In the genomic region with DNA sequence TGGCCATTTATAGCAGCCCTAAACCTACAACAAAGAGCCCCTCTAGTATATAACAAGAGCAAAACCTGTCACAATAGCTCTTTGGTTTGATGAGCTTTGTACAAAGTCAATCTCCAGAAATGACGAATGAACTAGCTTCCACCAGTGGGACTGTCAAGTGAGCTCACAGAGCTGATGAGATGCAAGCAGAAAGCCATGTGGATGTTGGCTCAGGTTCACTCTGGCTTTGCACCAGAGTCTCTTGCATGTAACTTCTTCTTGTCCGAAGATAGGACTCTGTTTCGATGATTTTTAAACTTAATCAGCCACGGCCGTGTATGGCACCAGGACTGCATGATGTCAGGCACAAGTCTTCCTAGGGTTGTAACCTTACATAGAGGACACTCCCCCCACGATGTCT, we compare ENCODE assay signal across 23 mouse cellular contexts.
DNase-seq lines count a peak whose midpoint lies in the region; ATAC-seq and TF ChIP-seq lines count a peak whose summit lies in the region.
"Had no signal": no experiment of that assay in that cellular context is flagged by ENCODE, and none has a peak within 500 bp of the region (broad histone marks: within the 10 kb centered on the region; RNA-seq: fewer than 3 reads in every experiment).

No protein-coding gene starts in this region.

- no peak for ATAC-seq in forebrain, postnatal 0 days
- ATAC-seq in forebrain, embryonic 16.5 days: no peak
- ATAC-seq in heart, embryonic 14.5 days (ENCODE audit: insufficient number of reproducible peaks, insufficient read depth, low FRiP score, low read depth): no peak
- no peak; the same call in 1 of the 2 replicates for ATAC-seq in heart, postnatal 0 days (ENCODE audit: insufficient read depth, low read depth)
- no peak for ATAC-seq in midbrain, postnatal 0 days (ENCODE audit: low FRiP score)
- ATAC-seq: CD4-positive, CD25-positive, alpha-beta regulatory T cell, adult 4 months; forebrain, embryonic 14.5 days; hindbrain, embryonic 16.5 days; intestine, embryonic 16.5 days; midbrain, embryonic 16.5 days had no signal

- no peaks in the 10 kb centered on the region for H3K27me3 ChIP-seq in forebrain, postnatal 0 days (ENCODE audit: insufficient read depth, low read length)
- H3K27me3 ChIP-seq in forebrain, embryonic 16.5 days (replicated peaks; ENCODE audit: control insufficient read depth, insufficient read depth, low read length): no peaks in the 10 kb centered on the region
- no peaks in the 10 kb centered on the region for H3K27me3 ChIP-seq in heart, embryonic 14.5 days (ENCODE audit: control insufficient read depth, insufficient read depth, low read length)
- H3K27me3 ChIP-seq in heart, embryonic 10.5 days (ENCODE audit: insufficient read depth, poor library complexity, severe bottlenecking): no peaks in the 10 kb centered on the region
- H3K27me3 ChIP-seq in heart, postnatal 0 days (ENCODE audit: control insufficient read depth, insufficient read depth, low read length): no peaks in the 10 kb centered on the region
- H3K27me3 ChIP-seq in midbrain, postnatal 0 days (ENCODE audit: insufficient read depth, low read length): no peaks in the 10 kb centered on the region
- H3K27me3 ChIP-seq: embryonic facial prominence, embryonic 15.5 days; limb, embryonic 15.5 days had no signal

- peaks cover 5% of the 10 kb centered on the region; the same call in 1 of the 2 replicates for H3K4me1 ChIP-seq in forebrain, postnatal 0 days (ENCODE audit: insufficient read depth)
- H3K4me1 ChIP-seq in forebrain, embryonic 16.5 days (replicated peaks; ENCODE audit: control insufficient read depth, insufficient read depth, low read length): peaks cover 10% of the 10 kb centered on the region
- peaks cover 24 to 63% of the 10 kb centered on the region in 2 experiments for H3K4me1 ChIP-seq in heart, embryonic 14.5 days (ENCODE audit: control insufficient read depth in 2 of 2, insufficient read depth in 2 of 2, low read length in 2 of 2)
- peaks cover 39% of the 10 kb centered on the region for H3K4me1 ChIP-seq in heart, embryonic 10.5 days
- peaks cover 51% of the 10 kb centered on the region for H3K4me1 ChIP-seq in heart, postnatal 0 days (ENCODE audit: control insufficient read depth, insufficient read depth)
- H3K4me1 ChIP-seq in midbrain, postnatal 0 days (ENCODE audit: insufficient read depth, low read length): no peaks in the 10 kb centered on the region
- H3K4me1 ChIP-seq: embryonic facial prominence, embryonic 15.5 days had no signal

- TF ChIP-seq CTCF in forebrain, postnatal 0 days (IDR thresholded peaks at IDR 0.05; ENCODE audit: low read depth): no peak
- no peak for TF ChIP-seq CTCF in heart, postnatal 0 days (IDR thresholded peaks at IDR 0.05; ENCODE audit: low read depth)
- no peak for TF ChIP-seq CTCF in midbrain, postnatal 0 days (IDR thresholded peaks at IDR 0.05)

- H3K9me3 ChIP-seq in forebrain, postnatal 0 days (ENCODE audit: low read length): no peaks in the 10 kb centered on the region
- H3K9me3 ChIP-seq in forebrain, embryonic 16.5 days (ENCODE audit: control insufficient read depth, low read length): no peaks in the 10 kb centered on the region
- no peaks in the 10 kb centered on the region for H3K9me3 ChIP-seq in heart, embryonic 14.5 days (ENCODE audit: control insufficient read depth, low read length)
- no peaks in the 10 kb centered on the region for H3K9me3 ChIP-seq in heart, embryonic 10.5 days
- no peaks in the 10 kb centered on the region for H3K9me3 ChIP-seq in heart, postnatal 0 days (replicated peaks; ENCODE audit: control insufficient read depth, low read length)
- no peaks in the 10 kb centered on the region for H3K9me3 ChIP-seq in midbrain, postnatal 0 days (ENCODE audit: low read length)
- H3K9me3 ChIP-seq: embryonic facial prominence, embryonic 15.5 days; limb, embryonic 15.5 days; midbrain, embryonic 10.5 days had no signal

- H3K9ac ChIP-seq in forebrain, postnatal 0 days: no peak overlapping the region
- H3K9ac ChIP-seq in forebrain, embryonic 16.5 days (replicated peaks; ENCODE audit: low read depth, low read length): no peak overlapping the region
- no peak overlapping the region for H3K9ac ChIP-seq in heart, embryonic 14.5 days (ENCODE audit: low read length)
- no peak overlapping the region for H3K9ac ChIP-seq in heart, postnatal 0 days (replicated peaks; ENCODE audit: low read depth, low read length)
- H3K9ac ChIP-seq in midbrain, postnatal 0 days (replicated peaks; ENCODE audit: low read length, poor library complexity, severe bottlenecking): no peak overlapping the region
- H3K9ac ChIP-seq: embryonic facial prominence, embryonic 15.5 days; limb, embryonic 15.5 days; liver, embryonic 14.5 days had no signal

- peak; percentile 39 for DNase-seq in forebrain, postnatal 0 days
- no peak for DNase-seq in heart, embryonic 10.5 days (ENCODE audit: low spot score)
- peak; percentile 91 for DNase-seq in adipocyte (ENCODE audit: low spot score)
- peak; percentile 73 for DNase-seq in heart, postnatal 0 days (ENCODE audit: low spot score)
- no peak for DNase-seq in midbrain, postnatal 0 days (ENCODE audit: low spot score)
- no peak for DNase-seq in layer of hippocampus, adult 8-10 months (ENCODE audit: low spot score in 2 of 2)
- DNase-seq: cerebellum, adult 18-20 months; gastrocnemius, postnatal 14 days; left cerebral cortex, postnatal 4 days; thymus, adult 18-20 months; thymus, postnatal 36 days had no signal

- TF ChIP-seq EP300 in heart, postnatal 0 days (IDR thresholded peaks at IDR 0.05; ENCODE audit: low read depth): no peak; the same call in 1 of the 2 replicates

- no peak overlapping the region for H3K4me2 ChIP-seq in forebrain, postnatal 0 days (ENCODE audit: low read depth)
- H3K4me2 ChIP-seq in forebrain, embryonic 16.5 days (ENCODE audit: low read length): no peak overlapping the region
- no peak overlapping the region for H3K4me2 ChIP-seq in heart, embryonic 14.5 days (ENCODE audit: low read length)
- H3K4me2 ChIP-seq in heart, postnatal 0 days (ENCODE audit: low read depth, low read length): no peak overlapping the region
- H3K4me2 ChIP-seq in midbrain, postnatal 0 days (ENCODE audit: low read depth, low read length, poor library complexity, severe bottlenecking): no peak overlapping the region
- H3K4me2 ChIP-seq: embryonic facial prominence, embryonic 15.5 days; limb, embryonic 15.5 days had no signal

- no peak overlapping the region for H3K4me3 ChIP-seq in forebrain, postnatal 0 days (ENCODE audit: low read depth, low read length)
- H3K4me3 ChIP-seq in forebrain, embryonic 16.5 days (replicated peaks; ENCODE audit: low read length): no peak overlapping the region
- no peak overlapping the region for H3K4me3 ChIP-seq in heart, embryonic 14.5 days (ENCODE audit: control insufficient read depth in 1 of 2, insufficient read depth in 1 of 2, low read depth in 1 of 2, low read length in 2 of 2)
- H3K4me3 ChIP-seq in heart, embryonic 10.5 days: no peak overlapping the region
- no peak overlapping the region for H3K4me3 ChIP-seq in heart, postnatal 0 days (ENCODE audit: low read depth, low read length)
- H3K4me3 ChIP-seq in midbrain, postnatal 0 days (ENCODE audit: low read depth, low read length): no peak overlapping the region
- H3K4me3 ChIP-seq: embryonic facial prominence, embryonic 15.5 days; left cerebral cortex, adult 2 months; limb, embryonic 15.5 days; midbrain, embryonic 10.5 days had no signal

- 49% methylated on average over 6 of the region's 6 CpGs for WGBS in forebrain, postnatal 0 days
- WGBS in forebrain, embryonic 16.5 days: 57% methylated on average over 6 of the region's 6 CpGs
- WGBS in heart, embryonic 14.5 days: 42% methylated on average over 6 of the region's 6 CpGs
- 74% methylated on average over 6 of the region's 6 CpGs for WGBS in heart, embryonic 10.5 days
- WGBS in heart, postnatal 0 days: 17% methylated on average over 6 of the region's 6 CpGs
- WGBS in midbrain, postnatal 0 days: 68% methylated on average over 6 of the region's 6 CpGs

- H3K36me3 ChIP-seq in forebrain, postnatal 0 days (ENCODE audit: insufficient read depth): peaks cover 16% of the 10 kb centered on the region
- no peaks in the 10 kb centered on the region; the same call in 1 of the 2 replicates for H3K36me3 ChIP-seq in forebrain, embryonic 16.5 days (ENCODE audit: control insufficient read depth, insufficient read depth)
- peaks cover 27% of the 10 kb centered on the region for H3K36me3 ChIP-seq in heart, embryonic 14.5 days (ENCODE audit: control insufficient read depth, insufficient read depth, low read length)
- peaks cover 24% of the 10 kb centered on the region; the same call in 1 of the 2 replicates for H3K36me3 ChIP-seq in heart, embryonic 10.5 days
- peaks cover 32% of the 10 kb centered on the region for H3K36me3 ChIP-seq in heart, postnatal 0 days (replicated peaks; ENCODE audit: control insufficient read depth, insufficient read depth, low read length)
- H3K36me3 ChIP-seq in midbrain, postnatal 0 days (ENCODE audit: insufficient read depth, low read length): peaks cover 6% of the 10 kb centered on the region; the same call in 1 of the 2 replicates
- H3K36me3 ChIP-seq: embryonic facial prominence, embryonic 15.5 days; midbrain, embryonic 10.5 days had no signal

- no peak overlapping the region for H3K27ac ChIP-seq in forebrain, postnatal 0 days (ENCODE audit: low read depth, low read length)
- H3K27ac ChIP-seq in forebrain, embryonic 16.5 days (ENCODE audit: low read length): no peak overlapping the region
- H3K27ac ChIP-seq in heart, embryonic 14.5 days (replicated peaks in 1 of 2; ENCODE audit: control insufficient read depth in 1 of 2, insufficient read depth in 1 of 2, low read depth in 2 of 2, low read length in 2 of 2): peak overlapping the region; percentile 29 to 43; a peak in 3 of 4 replicates
- H3K27ac ChIP-seq in heart, embryonic 10.5 days: no peak overlapping the region
- peak overlapping the region; percentile 99 for H3K27ac ChIP-seq in heart, postnatal 0 days (ENCODE audit: low read depth)
- H3K27ac ChIP-seq in midbrain, postnatal 0 days (ENCODE audit: low read depth, low read length): no peak overlapping the region
- H3K27ac ChIP-seq: embryonic facial prominence, embryonic 15.5 days; left cerebral cortex, adult 2 months; limb, embryonic 15.5 days; liver, embryonic 14.5 days; midbrain, embryonic 10.5 days had no signal

Comparison
In these comparisons a context has a peak if more than half of its experiments do, and no peak if none do; other contexts are left out.
1. DNase-seq: peak in forebrain, postnatal 0 days (single experiment), adipocyte (single experiment) and heart, postnatal 0 days (single experiment); none in heart, embryonic 10.5 days (single experiment), midbrain, postnatal 0 days (single experiment) and layer of hippocampus, adult 8-10 months (0 of 2).
2. H3K27ac ChIP-seq: peak in heart, embryonic 14.5 days (2 of 2) and heart, postnatal 0 days (single experiment); none in forebrain, postnatal 0 days (single experiment), forebrain, embryonic 16.5 days (single experiment), heart, embryonic 10.5 days (single experiment) and midbrain, postnatal 0 days (single experiment).